Mouse (Mus musculus): Measurements from ENCODE around the gene Osbpl7.
A peak's percentile ranks its signal among the peaks of the same experiment; 100 is the strongest.

The Osbpl7 gene

GRCm38 (mm10) chr11:97083401-97084140 lies 33.1 kb downstream of the Osbpl7 start:
- DNase-seq (ENCODE audit: low spot score in 2 of 2): peak in 1 of 2 experiments; percentile 6

GRCm38 (mm10) chr11:97084821-97085505 lies 34.5 kb downstream of the Osbpl7 start:
- DNase-seq (ENCODE audit: low spot score in 2 of 2): no peak

- no peak for DNase-seq (ENCODE audit: low spot score in 2 of 2)
These were observed 35.9 kb downstream of the Osbpl7 start for GRCm38 (mm10) chr11:97086365-97086764.

GRCm38 (mm10) chr11:97094600-97094999 lies 44.2 kb downstream of the Osbpl7 start:
- no peak for DNase-seq (ENCODE audit: low spot score in 2 of 2)

- DNase-seq (ENCODE audit: low spot score in 2 of 2): no peak
These were observed 48.4 kb downstream of the Osbpl7 start for GRCm38 (mm10) chr11:97098791-97099190.

GRCm38 (mm10) chr11:97101722-97102121 lies 51.3 kb downstream of the Osbpl7 start:
- DNase-seq (ENCODE audit: low spot score in 2 of 2): peak; percentile 31 to 76

GRCm38 (mm10) chr11:97103163-97104090 lies 53.0 kb downstream of the Osbpl7 start:
- no peak for DNase-seq (ENCODE audit: low spot score in 2 of 2)

GRCm38 (mm10) chr11:97104091-97104483 lies 53.7 kb downstream of the Osbpl7 start:
- DNase-seq (ENCODE audit: low spot score in 2 of 2): no peak

- DNase-seq (ENCODE audit: low spot score in 2 of 2): no peak
These were observed 58.5 kb downstream of the Osbpl7 start for GRCm38 (mm10) chr11:97108976-97109375.

- no peak for DNase-seq (ENCODE audit: low spot score in 2 of 2)
These were observed 62.2 kb downstream of the Osbpl7 start for GRCm38 (mm10) chr11:97112519-97113125.

- peak in 1 of 2 experiments; percentile 24 for DNase-seq (ENCODE audit: low spot score in 2 of 2)
These were observed 64.5 kb downstream of the Osbpl7 start, which contains the start of gene Tbx21 for GRCm38 (mm10) chr11:97114671-97115601. Gene Tbx21, minus strand, starts transcription at chr11:97115331.

GRCm38 (mm10) chr11:97115797-97116196 lies 65.4 kb downstream of the Osbpl7 start:
- no peak for DNase-seq (ENCODE audit: low spot score in 2 of 2)

Data from urinary bladder, adult 18-20 months (tissue).